In genomic region chr17:29249512-29249911, GRCm38 (mm10) we compare ENCODE assay signal across 9 mouse cellular contexts. TPM values are rescaled to one million over a fixed set of nuclear protein-coding genes. Genes with fewer than 3 reads are reported as not detected.
DNase-seq lines count a peak whose midpoint lies in the region; ATAC-seq and TF ChIP-seq lines count a peak whose summit lies in the region.
"Had no signal": no experiment of that assay in that cellular context is flagged by ENCODE, and none has a peak within 500 bp of the region (broad histone marks: within the 10 kb centered on the region; RNA-seq: fewer than 3 reads in every experiment).

No protein-coding gene starts in this region.

- peaks cover 19% of the 10 kb centered on the region for H3K4me1 ChIP-seq in liver, adult 2 months (ENCODE audit: control insufficient read depth, insufficient read depth, low read length)
- 0 out of 2 replicates have a peak, but pooled peaks cover 4% of the 10 kb centered on the region for H3K4me1 ChIP-seq in liver, embryonic 12.5 days
- H3K4me1 ChIP-seq in brown adipose tissue, adult 24 weeks (ENCODE audit: control insufficient read depth, insufficient read depth, insufficient read length, low read length) = peaks cover 31% of the 10 kb centered on the region
- H3K4me1 ChIP-seq in neural tube, embryonic 15.5 days = peaks cover 43% of the 10 kb centered on the region

- H3K4me2 ChIP-seq in liver, embryonic 12.5 days = no peak overlapping the region
- no peak overlapping the region for H3K4me2 ChIP-seq in neural tube, embryonic 15.5 days
- H3K4me2 ChIP-seq: limb, embryonic 12.5 days had no signal

- peak; percentile 63 for DNase-seq in CD4-positive, CD25-positive, alpha-beta regulatory T cell, adult 2 months (ENCODE audit: low read depth, low spot score)
- peak; percentile 76 for DNase-seq in liver, adult 2 months (ENCODE audit: extremely low read depth, low read depth, low spot score)
- peak; percentile 32 to 47 for DNase-seq in lung, adult 18-20 months

- peak; percentile 42 for TF ChIP-seq CTCF in liver, adult 2 months (IDR thresholded peaks at IDR 0.05; ENCODE audit: low read depth, low read length)

- H3K36me3 ChIP-seq in liver, adult 2 months (ENCODE audit: control insufficient read depth, insufficient read depth, low read length) = no peaks in the 10 kb centered on the region
- peaks cover 63% of the 10 kb centered on the region for H3K36me3 ChIP-seq in liver, embryonic 12.5 days
- peaks cover 25% of the 10 kb centered on the region for H3K36me3 ChIP-seq in neural tube, embryonic 15.5 days

- H3K27me3 ChIP-seq in liver, adult 2 months (ENCODE audit: control insufficient read depth, insufficient read depth, low read length) = no peaks in the 10 kb centered on the region
- H3K27me3 ChIP-seq in liver, embryonic 12.5 days (replicated peaks) = 0 out of 2 replicates have a peak, but pooled peaks cover 7% of the 10 kb centered on the region
- no peaks in the 10 kb centered on the region for H3K27me3 ChIP-seq in neural tube, embryonic 15.5 days (replicated peaks)
- H3K27me3 ChIP-seq: limb, embryonic 12.5 days had no signal

- no peak overlapping the region for H3K4me3 ChIP-seq in liver, adult 2 months (ENCODE audit: insufficient read depth, low read depth, low read length)
- H3K4me3 ChIP-seq in liver, embryonic 12.5 days = no peak overlapping the region
- H3K4me3 ChIP-seq in brown adipose tissue, adult 24 weeks (ENCODE audit: insufficient read depth, low read depth, low read length) = no peak overlapping the region
- H3K4me3 ChIP-seq in neural tube, embryonic 15.5 days (replicated peaks) = no peak overlapping the region
- H3K4me3 ChIP-seq: limb, embryonic 12.5 days had no signal

- no peak overlapping the region for H3K27ac ChIP-seq in liver, adult 2 months (replicated peaks; ENCODE audit: insufficient read depth, low read depth, low read length)
- no peak overlapping the region for H3K27ac ChIP-seq in liver, embryonic 12.5 days
- H3K27ac ChIP-seq in brown adipose tissue, adult 24 weeks (replicated peaks; ENCODE audit: low read depth, low read length) = peak overlapping the region; percentile 50
- no peak overlapping the region for H3K27ac ChIP-seq in neural tube, embryonic 15.5 days (replicated peaks)
- H3K27ac ChIP-seq: limb, embryonic 12.5 days had no signal

- 50% methylated on average over 9 of the region's 9 CpGs for WGBS in liver, adult 2 months
- WGBS in liver, embryonic 12.5 days (ENCODE audit: insufficient replicate concordance) = 71% methylated on average over 9 of the region's 9 CpGs
- 54% methylated on average over 9 of the region's 9 CpGs for WGBS in neural tube, embryonic 15.5 days

- no peaks in the 10 kb centered on the region for H3K9me3 ChIP-seq in liver, embryonic 12.5 days (replicated peaks)
- H3K9me3 ChIP-seq in neural tube, embryonic 15.5 days (replicated peaks) = no peaks in the 10 kb centered on the region
- H3K9me3 ChIP-seq: limb, embryonic 12.5 days had no signal

- ATAC-seq in CD4-positive, CD25-positive, alpha-beta regulatory T cell, adult 4 months = no peak
- no peak for ATAC-seq in liver, embryonic 12.5 days
- no peak for ATAC-seq in neural tube, embryonic 15.5 days (ENCODE audit: low FRiP score)
- ATAC-seq in erythroid progenitor cell, adult 5-6 weeks (replicated peaks; ENCODE audit: low FRiP score, poor library complexity, severe bottlenecking) = no peak

- H3K9ac ChIP-seq in liver, adult 2 months (ENCODE audit: low read depth, low read length) = no peak overlapping the region
- H3K9ac ChIP-seq in liver, embryonic 12.5 days = no peak overlapping the region
- H3K9ac ChIP-seq in neural tube, embryonic 15.5 days (replicated peaks) = no peak overlapping the region
- H3K9ac ChIP-seq: limb, embryonic 12.5 days had no signal

- no peaks in the 10 kb centered on the region for H3K79me2 ChIP-seq in liver, adult 2 months (ENCODE audit: control insufficient read depth, insufficient read depth, low read length)

- no peak for TF ChIP-seq POLR2A in liver, adult 2 months (IDR thresholded peaks at IDR 0.05; ENCODE audit: extremely low read depth, insufficient read depth, low read length)

RNA-seq across cellular contexts. Expression of gene Cpne5, which starts 11.5 kb away (rescaled TPM):
- 1 to 10 TPM; 2.2 to 2.3 TPM for polyA plus RNA-seq in CD4-positive, CD25-positive, alpha-beta regulatory T cell, adult 4 months (2017; shearing (Covaris generic))
- not detected in 2 replicates for total RNA-seq in liver, adult 2 months (2014; rRNA removed)
- polyA plus RNA-seq in liver, adult 2 months (2012; rRNA removed) = not detected in 2 replicates
- polyA plus RNA-seq in liver, embryonic 12.5 days (2016; fragmentation: Nextera tagmentation; extraction: Ambion mirVana) = 0.18 and 0.33 TPM in 2 replicates
- polyA plus RNA-seq in brown adipose tissue, adult 24 weeks (2012; ENCODE audit: insufficient read depth, insufficient read length, missing spikeins) = not detected in 2 replicates
- polyA plus RNA-seq in neural tube, embryonic 15.5 days (2015; fragmentation: Nextera tagmentation; extraction: Ambion mirVana) = 56.0 and 61.2 TPM in 2 replicates
- not detected in 2 replicates for total RNA-seq in erythroid progenitor cell, adult 5-6 weeks (2015; ENCODE audit: low replicate concordance)
- total RNA-seq in erythroid progenitor cell, adult 5-6 weeks (2017; ENCODE audit: low replicate concordance) = 0.13 TPM in 1 of 2 replicates, not detected in the other

RNA-seq across cellular contexts. Expression of gene Ppil1, which starts 14.5 kb away (rescaled TPM):
- polyA plus RNA-seq in CD4-positive, CD25-positive, alpha-beta regulatory T cell, adult 4 months (2017; shearing (Covaris generic)) = 100 to 1,000 TPM in 1 of 2 experiments, 10 to 100 TPM in 1; 72.7 to 101 TPM
- 14.7 and 17.1 TPM in 2 replicates for total RNA-seq in liver, adult 2 months (2014; rRNA removed)
- 10.4 and 14.1 TPM in 2 replicates for polyA plus RNA-seq in liver, adult 2 months (2012; rRNA removed)
- 123 and 126 TPM in 2 replicates for polyA plus RNA-seq in liver, embryonic 12.5 days (2016; fragmentation: Nextera tagmentation; extraction: Ambion mirVana)
- 20.1 and 20.9 TPM in 2 replicates for polyA plus RNA-seq in brown adipose tissue, adult 24 weeks (2012; ENCODE audit: insufficient read depth, insufficient read length, missing spikeins)
- 106 and 119 TPM in 2 replicates for polyA plus RNA-seq in neural tube, embryonic 15.5 days (2015; fragmentation: Nextera tagmentation; extraction: Ambion mirVana)
- total RNA-seq in erythroid progenitor cell, adult 5-6 weeks (2015; ENCODE audit: low replicate concordance) = 43.6 TPM in 2 replicates
- total RNA-seq in erythroid progenitor cell, adult 5-6 weeks (2017; ENCODE audit: low replicate concordance) = 13.3 and 27.9 TPM in 2 replicates

RNA-seq across cellular contexts. Expression of gene BC004004, which starts 19.1 kb away (rescaled TPM):
- polyA plus RNA-seq in CD4-positive, CD25-positive, alpha-beta regulatory T cell, adult 4 months (2017; shearing (Covaris generic)) = 100 to 1,000 TPM in 1 of 2 experiments, 10 to 100 TPM in 1; 98.0 to 123 TPM
- total RNA-seq in liver, adult 2 months (2014; rRNA removed) = 85.9 and 94.0 TPM in 2 replicates
- polyA plus RNA-seq in liver, adult 2 months (2012; rRNA removed) = 113 and 114 TPM in 2 replicates
- polyA plus RNA-seq in liver, embryonic 12.5 days (2016; fragmentation: Nextera tagmentation; extraction: Ambion mirVana) = 51.5 and 54.6 TPM in 2 replicates
- 180 and 221 TPM in 2 replicates for polyA plus RNA-seq in brown adipose tissue, adult 24 weeks (2012; ENCODE audit: insufficient read depth, insufficient read length, missing spikeins)
- 111 and 116 TPM in 2 replicates for polyA plus RNA-seq in neural tube, embryonic 15.5 days (2015; fragmentation: Nextera tagmentation; extraction: Ambion mirVana)
- total RNA-seq in erythroid progenitor cell, adult 5-6 weeks (2015; ENCODE audit: low replicate concordance) = 24.7 and 32.8 TPM in 2 replicates
- total RNA-seq in erythroid progenitor cell, adult 5-6 weeks (2017; ENCODE audit: low replicate concordance) = 29.2 and 38.0 TPM in 2 replicates

Comparison
In these comparisons a context has a peak if more than half of its experiments do, and no peak if none do; other contexts are left out.
1. RNA of gene Cpne5, which starts 11.5 kb away (polyA plus RNA-seq): 56.0 to 61.2 TPM in neural tube, embryonic 15.5 days; 2.2 to 2.3 TPM in CD4-positive, CD25-positive, alpha-beta regulatory T cell, adult 4 months, 0.18 to 0.33 TPM in liver, embryonic 12.5 days, not detected in liver, adult 2 months and not detected in brown adipose tissue, adult 24 weeks; every median in the first group is over 10 times any median in the second.
2. Peak in every context shown above with its lines, with median percentiles within 50 percentile points of each other: DNase-seq.